Mouse (Mus musculus) forebrain, embryonic 13.5 days (tissue): ENCODE data around the gene Raver2. TPM values are rescaled to one million over a fixed set of nuclear protein-coding genes. Genes with fewer than 3 reads are reported as not detected.

ENCODE experiments used
- ATAC-seq: fragments of 200-750 bp; cut with Nextera tagmentation; 2 replicates; pipeline ENCODE4 v1.8.0; 2017
- H3K27ac ChIP-seq: fragments of 300-500 bp; sonication (generic); 2 replicates; pipeline ENCODE4 v1.5.1; 2015; ENCODE audit warnings: inconsistent platforms, mild to moderate bottlenecking, moderate library complexity
- H3K27me3 ChIP-seq: fragments of 300-500 bp; sonication (generic); 2 replicates; pipeline ENCODE4 v1.6.1; 2015; ENCODE audit warnings: mild to moderate bottlenecking, inconsistent platforms
- H3K36me3 ChIP-seq: fragments of 300-500 bp; sonication (generic); 2 replicates; pipeline ENCODE4 v1.6.1; 2015; ENCODE audit warnings: mild to moderate bottlenecking, inconsistent platforms; ENCODE audit not compliant: poor library complexity, severe bottlenecking
- H3K4me1 ChIP-seq: fragments of 300-500 bp; sonication (generic); 2 replicates; pipeline ENCODE4 v1.6.1; 2015; ENCODE audit warnings: inconsistent platforms
- H3K4me2 ChIP-seq: fragments of 300-500 bp; sonication (generic); 2 replicates; pipeline ENCODE4 v1.6.1; 2015; ENCODE audit warnings: inconsistent platforms, mild to moderate bottlenecking, moderate library complexity
- H3K4me3 ChIP-seq: fragments of 300-500 bp; sonication (generic); 2 replicates; pipeline ENCODE4 v1.5.1; 2015; ENCODE audit warnings: mild to moderate bottlenecking, inconsistent platforms
- H3K9ac ChIP-seq: fragments of 300-500 bp; sonication (generic); 2 replicates; pipeline ENCODE4 v1.6.1; 2015; ENCODE audit warnings: mild to moderate bottlenecking, inconsistent platforms
- H3K9me3 ChIP-seq: fragments of 300-500 bp; sonication (generic); replicated peaks from 2 replicates; pipeline ENCODE4 v1.6.1; 2016; ENCODE audit warnings: inconsistent platforms
- WGBS: fragments of 180-500 bp; shearing (Covaris S2); methylation state at CpG from one replicate; pipeline ENCODE4 v1.1.7; 2015; 5-methylcytosine and 5-hydroxymethylcytosine counted together
- polyA plus RNA-seq: library from polyadenylated mRNA; unstranded; fragments of >200 nt; fragmentation: Nextera tagmentation; extraction: Ambion mirVana; gene quantifications from 2 replicates; pipeline ENCODE4 v1.2.1, GENCODE M21; 2015

Gene Raver2
- polyA plus RNA-seq: 5.4 and 5.8 TPM in 2 replicates

DNA sequence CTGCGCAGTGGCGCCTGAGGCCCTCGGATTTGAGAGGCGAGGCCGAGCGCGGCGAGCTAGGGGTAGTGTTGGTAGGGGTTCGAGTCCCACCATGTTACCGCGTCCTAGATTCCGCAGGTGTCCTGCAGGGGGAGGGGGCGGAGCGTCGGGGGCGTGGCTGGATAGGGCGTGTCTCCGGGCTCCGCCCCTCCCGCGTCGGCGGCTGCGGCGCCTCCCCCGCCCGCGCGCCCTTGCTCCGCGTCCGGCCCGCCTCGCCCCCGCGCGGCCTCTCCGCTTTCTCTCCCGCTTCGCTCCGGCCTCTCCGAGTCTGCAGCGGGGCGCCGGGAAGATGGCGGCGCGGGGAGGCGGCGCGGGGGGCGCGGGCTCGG, at the start of gene Raver2:
TSS of gene Raver2 (plus strand) at position 198 of the 368 bp plus-strand sequence.
- peaks cover 5% of the 10 kb centered on the region; the same call in 1 of the 2 replicates for H3K27me3 ChIP-seq
- H3K27ac ChIP-seq: no peak within 1 kb of the TSS
- H3K4me3 ChIP-seq: peak within 1 kb of the TSS; percentile 74
- peak; percentile 83 for ATAC-seq
- peak within 1 kb of the TSS; percentile 80 for H3K9ac ChIP-seq
- H3K36me3 ChIP-seq: no peaks in the 10 kb centered on the region
- H3K4me2 ChIP-seq: peak within 1 kb of the TSS; percentile 91
- H3K4me1 ChIP-seq: peaks cover 12% of the 10 kb centered on the region
- WGBS: under 1% methylated on average over 40 of the region's 54 CpGs
- no peaks in the 10 kb centered on the region for H3K9me3 ChIP-seq

DNA sequence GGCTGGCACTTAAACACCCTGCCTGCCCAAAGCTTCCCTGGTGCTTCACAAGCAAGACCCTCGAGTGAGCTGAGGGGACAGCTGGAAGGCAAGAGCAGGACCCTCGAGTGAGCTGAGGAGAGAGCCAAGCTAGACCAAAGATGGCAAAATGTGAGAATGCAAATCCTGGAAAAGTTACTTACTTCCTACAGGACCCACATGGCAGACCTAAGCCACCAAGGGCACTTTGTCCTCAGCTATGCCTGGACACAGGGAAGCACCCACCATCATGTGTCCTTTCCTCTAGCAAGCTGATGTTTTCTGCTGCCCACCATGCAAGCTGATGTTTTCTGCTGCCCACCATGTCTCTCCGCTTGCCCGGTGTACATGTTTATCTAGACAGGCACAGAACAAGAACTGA, 48.2 kb upstream of the Raver2 start, which contains the start of gene Gm10577:
TSS of gene Gm10577 (minus strand) at position 101 of the 400 bp plus-strand sequence.
- Histone ChIP-seq H3K9me3 (peaks cover 12% of the 10 kb centered on the region), H3K27me3 (no peaks in the 10 kb centered on the region), H3K27ac (no peak within 1 kb of the TSS), H3K9ac (no peak within 1 kb of the TSS), H3K4me2 (no peak within 1 kb of the TSS), H3K36me3 (no peaks in the 10 kb centered on the region), H3K4me1 (no peaks in the 10 kb centered on the region), H3K4me3 (no peak within 1 kb of the TSS)
- ATAC-seq: no peak
- 84% methylated on average over 4 of the region's 4 CpGs for WGBS

DNA sequence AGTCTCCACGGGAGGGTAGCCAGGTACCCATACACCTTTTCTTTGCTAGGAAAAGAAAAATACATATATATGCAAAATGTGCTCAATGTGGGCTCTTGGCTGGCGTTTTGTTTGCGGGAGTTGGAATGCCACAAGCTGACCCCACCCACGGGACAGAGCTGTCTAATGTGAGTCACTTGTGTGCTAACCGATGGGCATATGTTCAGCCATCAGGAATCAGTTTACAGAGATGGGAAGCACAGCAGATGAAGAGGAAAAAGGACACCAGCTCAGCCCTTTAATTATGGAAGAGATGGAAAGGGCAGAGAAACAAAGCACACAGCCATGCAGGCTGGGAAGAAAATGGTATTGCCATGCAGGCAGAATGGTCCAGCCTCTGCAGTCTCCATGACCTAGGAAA, 42.2 kb upstream of the Raver2 start:
- Histone ChIP-seq H3K27ac (no peak overlapping the region; the same call in 1 of the 2 replicates), H3K9ac (no peak overlapping the region), H3K4me1 (0 out of 2 replicates have a peak, but pooled peaks cover 7% of the 10 kb centered on the region), H3K27me3 (no peaks in the 10 kb centered on the region), H3K36me3 (no peaks in the 10 kb centered on the region), H3K4me2 (no peak overlapping the region), H3K9me3 (peaks cover 11% of the 10 kb centered on the region), H3K4me3 (no peak overlapping the region)
- 79% methylated on average over 5 of the region's 5 CpGs for WGBS
- peak; percentile 74; the same call in 1 of the 2 replicates for ATAC-seq

DNA sequence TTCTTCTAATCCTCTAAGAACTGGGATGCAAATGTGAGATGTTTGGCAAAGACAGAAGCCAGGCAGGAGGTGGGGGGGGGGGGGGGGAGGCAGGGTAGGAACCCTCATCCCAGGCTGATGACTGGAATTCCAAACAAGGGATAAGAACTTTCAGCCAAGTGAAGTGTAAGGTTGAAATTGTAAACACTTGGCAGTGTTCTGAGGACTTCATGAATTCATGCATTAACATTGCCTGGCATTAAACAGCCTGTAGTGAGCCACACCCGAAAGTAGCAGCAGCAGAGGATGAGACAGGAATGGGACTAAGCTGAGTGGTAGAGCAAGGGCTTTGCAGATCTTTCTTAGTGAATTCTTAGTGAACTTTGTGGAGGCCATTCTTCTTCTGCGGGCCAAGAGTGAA, 41.8 kb upstream of the Raver2 start:
- Histone ChIP-seq H3K4me3 (no peak overlapping the region), H3K9ac (no peak overlapping the region), H3K9me3 (peaks cover 11% of the 10 kb centered on the region), H3K27me3 (no peaks in the 10 kb centered on the region), H3K27ac (no peak overlapping the region; the same call in 1 of the 2 replicates), H3K4me2 (no peak overlapping the region), H3K4me1 (0 out of 2 replicates have a peak, but pooled peaks cover 7% of the 10 kb centered on the region), H3K36me3 (no peaks in the 10 kb centered on the region)
- 75% methylated on average over 2 of the region's 2 CpGs for WGBS
- peak; percentile 77; the same call in 1 of the 2 replicates for ATAC-seq

DNA sequence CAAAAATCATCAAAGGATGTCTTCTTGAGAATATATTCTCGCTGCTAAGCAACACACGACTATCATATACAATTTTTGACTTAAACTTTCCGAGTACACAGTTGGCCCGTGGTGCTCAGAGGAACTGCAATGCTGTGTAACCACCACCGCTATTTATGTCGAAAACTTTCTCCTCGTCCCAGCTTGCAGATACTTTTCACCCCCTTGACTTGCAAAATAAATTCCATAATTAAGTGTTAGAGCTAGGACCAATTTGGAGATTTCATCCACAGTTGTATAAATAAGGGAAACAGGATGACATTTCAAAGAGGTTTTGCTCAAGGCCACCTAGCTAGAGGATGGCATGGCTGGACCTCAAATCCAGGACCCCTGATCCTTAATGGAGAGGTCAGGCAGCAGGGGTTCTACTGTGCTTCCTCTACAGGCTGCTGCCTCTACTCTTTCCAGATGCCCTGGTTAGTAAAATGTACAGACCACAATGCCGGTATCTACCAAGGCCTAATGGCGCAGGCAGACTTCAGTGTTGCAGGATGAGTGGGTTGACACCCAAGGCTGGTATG, 40.9 kb upstream of the Raver2 start:
- no peak for ATAC-seq
- WGBS: 93% methylated on average over 9 of the region's 9 CpGs

DNA sequence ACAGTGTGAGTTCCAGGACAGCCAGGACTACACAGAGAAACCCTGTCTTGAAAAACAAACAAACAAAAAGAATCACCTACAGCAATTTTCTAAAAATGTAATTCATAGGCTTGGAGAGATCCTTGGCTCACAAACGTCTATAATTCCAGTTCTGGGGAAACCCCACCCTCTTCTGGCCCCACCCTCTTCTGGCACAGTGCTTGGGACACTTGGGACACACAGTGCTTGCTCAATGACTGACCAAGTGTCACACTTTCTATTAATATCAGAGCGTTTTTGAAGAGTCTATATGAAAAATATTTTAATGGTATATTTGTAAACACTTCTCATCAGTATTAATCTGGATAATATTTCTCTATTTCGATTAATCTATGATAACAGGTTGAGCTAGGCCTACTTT, 35.7 kb upstream of the Raver2 start:
- H3K4me3 ChIP-seq: no peak overlapping the region
- H3K27ac ChIP-seq: no peak overlapping the region
- ATAC-seq: no peak
- no peaks in the 10 kb centered on the region for H3K9me3 ChIP-seq
- no peaks in the 10 kb centered on the region for H3K36me3 ChIP-seq
- WGBS: 78% methylated on average over 3 of the region's 3 CpGs
- H3K4me1 ChIP-seq: no peaks in the 10 kb centered on the region
- no peaks in the 10 kb centered on the region for H3K27me3 ChIP-seq
- H3K9ac ChIP-seq: no peak overlapping the region
- H3K4me2 ChIP-seq: no peak overlapping the region

More for the DNA sequence above, 40.9 kb upstream of the Raver2 start:
- no peak overlapping the region for H3K4me3 ChIP-seq
- no peak overlapping the region for H3K9ac ChIP-seq
- H3K9me3 ChIP-seq: peaks cover 6% of the 10 kb centered on the region
- H3K27ac ChIP-seq: no peak overlapping the region
- no peak overlapping the region for H3K4me2 ChIP-seq
- 0 out of 2 replicates have a peak, but pooled peaks cover 7% of the 10 kb centered on the region for H3K4me1 ChIP-seq
- no peaks in the 10 kb centered on the region for H3K27me3 ChIP-seq
- H3K36me3 ChIP-seq: no peaks in the 10 kb centered on the region

DNA sequence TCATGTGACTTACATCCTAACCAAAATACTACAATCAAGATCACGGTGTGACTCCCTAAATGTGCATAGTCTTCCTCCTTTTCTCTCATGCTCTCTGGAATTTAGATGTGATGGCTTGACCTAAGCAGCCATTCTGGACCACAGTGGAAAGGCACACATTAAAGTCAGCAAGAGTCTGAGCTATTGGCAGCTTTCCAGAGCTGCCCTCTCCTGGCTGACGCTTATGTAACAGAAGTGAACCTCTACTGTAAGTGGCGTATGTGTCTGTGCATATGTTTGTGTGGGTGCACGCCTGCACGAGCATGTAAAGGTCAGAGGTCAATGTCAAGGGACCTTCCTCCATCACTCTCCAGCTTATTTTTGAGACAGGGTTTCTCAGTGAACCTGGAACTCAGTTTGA, 33.7 kb upstream of the Raver2 start:
- ATAC-seq: no peak

DNA sequence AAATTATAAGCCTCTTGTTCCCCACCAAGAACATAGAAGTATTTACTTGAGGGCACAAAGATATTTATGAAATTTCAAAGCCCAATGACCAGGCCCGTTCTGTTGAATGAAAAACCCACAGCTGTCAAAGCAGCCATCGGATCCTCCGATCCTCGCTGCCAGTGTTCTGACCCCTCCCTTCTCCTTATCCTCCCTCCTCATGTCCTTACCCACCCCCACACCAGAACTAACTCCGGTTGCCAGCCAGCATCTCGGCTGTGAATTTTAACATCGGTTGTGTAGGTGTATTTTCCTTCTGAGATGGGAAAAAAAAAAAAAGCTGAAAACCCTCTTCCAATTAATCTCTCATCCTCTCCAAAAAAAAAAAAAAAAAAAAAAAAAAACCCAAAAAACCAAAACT, 31.6 kb upstream of the Raver2 start:
- WGBS: 66% methylated on average over 7 of the region's 7 CpGs
- ATAC-seq: no peak

More for the DNA sequence above, 33.7 kb upstream of the Raver2 start:
- H3K4me1 ChIP-seq: no peaks in the 10 kb centered on the region
- H3K9me3 ChIP-seq: no peaks in the 10 kb centered on the region
- H3K9ac ChIP-seq: no peak overlapping the region
- no peak overlapping the region for H3K27ac ChIP-seq
- H3K36me3 ChIP-seq: no peaks in the 10 kb centered on the region
- H3K27me3 ChIP-seq: no peaks in the 10 kb centered on the region
- WGBS: 78% methylated on average over 5 of the region's 5 CpGs
- H3K4me2 ChIP-seq: no peak overlapping the region
- H3K4me3 ChIP-seq: no peak overlapping the region

DNA sequence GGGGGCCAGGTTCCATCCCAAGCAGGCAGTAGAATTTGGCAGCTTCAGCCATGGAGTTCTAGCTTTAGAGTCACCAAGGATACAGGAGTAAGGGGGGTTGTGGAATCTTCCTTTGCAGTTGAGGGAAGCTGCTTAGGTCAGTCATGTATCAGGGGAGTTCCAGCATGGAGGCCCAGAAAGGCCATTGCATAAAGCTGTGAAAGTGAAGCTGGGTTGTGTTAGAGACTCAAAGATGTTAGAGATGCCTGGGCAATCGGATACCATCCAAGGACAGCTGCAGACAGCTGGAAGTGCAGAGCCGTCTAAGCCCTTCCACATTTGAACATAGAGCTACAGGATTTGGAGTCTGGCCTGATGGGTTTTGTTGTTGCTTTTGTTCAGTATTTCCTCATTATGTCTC, 25.1 kb upstream of the Raver2 start:
- Histone ChIP-seq H3K4me2 (no peak overlapping the region), H3K4me3 (no peak overlapping the region), H3K9ac (no peak overlapping the region), H3K9me3 (no peaks in the 10 kb centered on the region), H3K4me1 (no peaks in the 10 kb centered on the region), H3K36me3 (no peaks in the 10 kb centered on the region), H3K27me3 (no peaks in the 10 kb centered on the region), H3K27ac (no peak overlapping the region)
- WGBS: 83% methylated on average over 2 of the region's 2 CpGs
- no peak for ATAC-seq

More for the DNA sequence above, 31.6 kb upstream of the Raver2 start:
- Histone ChIP-seq H3K9ac (no peak overlapping the region), H3K4me3 (no peak overlapping the region), H3K4me2 (no peak overlapping the region), H3K4me1 (no peaks in the 10 kb centered on the region), H3K9me3 (no peaks in the 10 kb centered on the region), H3K27ac (no peak overlapping the region), H3K36me3 (no peaks in the 10 kb centered on the region), H3K27me3 (no peaks in the 10 kb centered on the region)

DNA sequence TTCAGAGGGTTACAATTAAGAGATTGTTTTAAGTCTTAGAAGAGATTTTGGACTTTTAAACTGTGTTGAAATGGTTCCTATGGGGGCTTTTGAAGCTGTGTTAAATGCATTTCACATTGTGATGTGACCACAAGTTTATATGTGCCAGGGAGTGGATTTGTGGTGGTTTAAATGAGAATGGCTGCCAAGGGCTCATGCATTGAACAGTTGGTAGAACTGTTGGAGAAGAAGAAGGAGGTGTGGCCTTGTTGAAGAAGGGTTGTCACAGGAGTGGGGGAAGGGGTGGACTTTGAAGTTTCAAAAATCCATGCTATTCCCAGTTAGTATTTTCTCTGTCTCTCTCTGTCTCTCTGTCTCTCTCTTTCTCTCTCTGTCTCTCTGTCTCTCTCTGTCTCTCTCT, 24.6 kb upstream of the Raver2 start:
- H3K4me1 ChIP-seq: no peaks in the 10 kb centered on the region
- H3K4me3 ChIP-seq: no peak overlapping the region
- ATAC-seq: no peak
- no peak overlapping the region for H3K9ac ChIP-seq
- H3K4me2 ChIP-seq: no peak overlapping the region
- H3K9me3 ChIP-seq: no peaks in the 10 kb centered on the region
- H3K36me3 ChIP-seq: no peaks in the 10 kb centered on the region
- H3K27ac ChIP-seq: no peak overlapping the region
- no peaks in the 10 kb centered on the region for H3K27me3 ChIP-seq

DNA sequence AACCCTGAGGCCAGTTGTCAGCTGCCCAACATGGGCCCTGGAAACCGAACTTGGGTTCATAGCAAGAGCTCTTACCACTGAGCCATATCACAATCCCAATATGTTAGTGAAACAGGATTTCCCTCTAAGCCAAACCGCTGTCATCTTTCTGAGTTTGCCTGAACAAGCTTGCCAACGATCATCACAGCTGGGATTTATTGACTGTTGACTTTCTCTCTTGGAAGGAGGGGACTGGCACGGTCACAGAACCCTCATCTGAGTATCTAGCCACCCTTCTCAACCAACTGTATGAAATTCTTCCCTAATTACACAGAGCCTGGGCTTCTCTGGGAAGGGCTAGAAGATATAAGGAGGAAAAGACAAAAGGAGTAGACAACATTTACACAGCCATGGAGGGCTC, 22.2 kb upstream of the Raver2 start:
- Histone ChIP-seq H3K4me2 (no peak overlapping the region), H3K9ac (no peak overlapping the region), H3K9me3 (no peaks in the 10 kb centered on the region), H3K36me3 (no peaks in the 10 kb centered on the region), H3K27me3 (no peaks in the 10 kb centered on the region), H3K27ac (no peak overlapping the region), H3K4me1 (no peaks in the 10 kb centered on the region), H3K4me3 (no peak overlapping the region)
- WGBS: 80% methylated on average over 4 of the region's 4 CpGs
- ATAC-seq: no peak

DNA sequence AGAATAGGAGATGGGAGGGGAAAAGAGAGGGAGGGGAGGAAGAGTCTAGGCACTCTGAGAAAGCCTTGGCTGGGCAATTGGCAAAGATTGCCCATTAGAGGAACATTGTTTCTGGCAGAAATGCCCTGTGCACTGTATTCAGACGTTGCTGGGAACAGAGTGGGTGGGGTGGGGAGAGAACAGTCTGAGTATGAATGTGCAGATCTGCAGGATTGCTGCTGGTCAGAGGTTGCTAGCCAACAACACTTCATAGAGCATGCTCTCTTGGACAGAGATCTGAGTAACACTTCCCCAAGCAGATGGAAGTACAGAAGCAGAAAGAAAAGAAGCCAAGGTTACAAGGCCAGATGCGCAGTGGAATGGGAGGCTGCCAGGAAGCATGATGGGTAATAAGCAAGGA, 6.6 kb upstream of the Raver2 start:
- H3K9ac ChIP-seq: no peak overlapping the region
- 73% methylated on average over 2 of the region's 2 CpGs for WGBS
- H3K27me3 ChIP-seq: no peaks in the 10 kb centered on the region
- no peaks in the 10 kb centered on the region for H3K36me3 ChIP-seq
- no peak overlapping the region for H3K4me3 ChIP-seq
- H3K4me1 ChIP-seq: peaks cover 3% of the 10 kb centered on the region; the same call in 1 of the 2 replicates
- H3K9me3 ChIP-seq: no peaks in the 10 kb centered on the region
- ATAC-seq: no peak
- no peak overlapping the region for H3K27ac ChIP-seq
- no peak overlapping the region for H3K4me2 ChIP-seq

DNA sequence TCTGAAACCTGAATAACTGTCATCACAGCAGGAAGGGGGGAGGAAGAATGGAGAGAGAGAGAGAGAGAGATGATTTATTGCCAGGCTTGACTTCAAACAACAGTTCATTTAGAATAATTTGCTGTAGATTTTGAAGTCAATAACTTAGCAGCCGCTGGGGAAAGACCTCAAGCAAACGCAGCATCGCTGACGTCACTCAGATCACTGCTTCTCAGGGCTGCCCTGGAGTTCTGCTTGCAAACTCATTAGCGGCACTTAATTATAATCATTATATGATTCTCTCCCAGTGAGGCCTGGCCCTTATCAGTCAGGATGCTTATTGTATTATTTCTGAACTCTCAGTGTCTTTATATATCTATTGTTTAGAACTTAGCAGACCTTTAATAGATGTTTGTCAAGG, 2.4 kb upstream of the Raver2 start:
- H3K9me3 ChIP-seq: no peaks in the 10 kb centered on the region
- H3K27ac ChIP-seq: no peak overlapping the region
- no peaks in the 10 kb centered on the region for H3K36me3 ChIP-seq
- no peak overlapping the region for H3K4me2 ChIP-seq
- H3K27me3 ChIP-seq: peaks cover 5% of the 10 kb centered on the region; the same call in 1 of the 2 replicates
- H3K4me1 ChIP-seq: peaks cover 12% of the 10 kb centered on the region
- no peak for ATAC-seq
- H3K4me3 ChIP-seq: no peak overlapping the region
- no peak overlapping the region for H3K9ac ChIP-seq
- WGBS: 26% methylated on average over 5 of the region's 5 CpGs
